Mouse (Mus musculus) thymus, adult 2 months (tissue): ENCODE results near the gene Nr2c2ap. TPM values are rescaled to one million over a fixed set of nuclear protein-coding genes. Genes with fewer than 3 reads are reported as not detected.
A peak's percentile ranks its signal among the peaks of the same experiment; 100 is the strongest.

Experiments used
- DNase-seq: peaks from one replicate; pipeline ENCODE4 v3.0.0; 2021
- H3K27ac ChIP-seq: fragments of 200-500 bp; 2 replicates; pipeline ENCODE4 v1.5.1; 2012; ENCODE audit warnings: low read length, control low read depth; ENCODE audit not compliant: control insufficient read depth, insufficient read depth
- H3K27me3 ChIP-seq: fragments of 200-500 bp; 2 replicates; pipeline ENCODE4 v1.6.1; 2012; ENCODE audit warnings: mild to moderate bottlenecking, low read length, moderate library complexity, mixed read lengths; ENCODE audit not compliant: control insufficient read depth, insufficient read depth
- H3K36me3 ChIP-seq: fragments of 200-500 bp; 2 replicates; pipeline ENCODE4 v1.6.1; 2012; ENCODE audit warnings: mild to moderate bottlenecking, low read length, moderate library complexity; ENCODE audit not compliant: control insufficient read depth, insufficient read depth
- H3K4me1 ChIP-seq: fragments of 200-500 bp; replicated peaks from 2 replicates; pipeline ENCODE4 v1.6.1; 2012; ENCODE audit warnings: low read length; ENCODE audit not compliant: control insufficient read depth, insufficient read depth
- H3K4me3 ChIP-seq: fragments of 200-500 bp; 2 replicates; pipeline ENCODE4 v1.5.1; 2012; ENCODE audit warnings: mild to moderate bottlenecking, low read length, control low read depth, moderate library complexity; ENCODE audit not compliant: control insufficient read depth, insufficient read depth
- CTCF ChIP-seq: fragments of 200-500 bp; IDR thresholded peaks from 2 replicates; pipeline ENCODE4 v1.5.1; 2012; ENCODE audit warnings: mild to moderate bottlenecking, control low read depth, low read length, moderate library complexity, borderline replicate concordance; ENCODE audit not compliant: control insufficient read depth, poor library complexity, insufficient read depth; ENCODE audit errors: extremely low read depth
- POLR2A ChIP-seq: fragments of 200-500 bp; IDR thresholded peaks from 2 replicates; pipeline ENCODE4 v1.6.1; 2012; ENCODE audit warnings: mild to moderate bottlenecking, low read length, control low read depth, moderate library complexity; ENCODE audit not compliant: control insufficient read depth, poor library complexity, insufficient read depth; ENCODE audit errors: extremely low read depth
- WGBS: fragments of 180-500 bp; shearing (Covaris S2); methylation state at CpG from one replicate; pipeline ENCODE4 v1.1.7; 2018; 5-methylcytosine and 5-hydroxymethylcytosine counted together
- polyA plus RNA-seq: library from polyadenylated mRNA; depleted of rRNA; stranded (reverse); fragments of >200 nt; gene quantifications from 2 replicates; pipeline ENCODE4 v1.2.3, GENCODE M21; 2012

The Nr2c2ap gene
- polyA plus RNA-seq, 1 experiment = 26.9 TPM

DNA sequence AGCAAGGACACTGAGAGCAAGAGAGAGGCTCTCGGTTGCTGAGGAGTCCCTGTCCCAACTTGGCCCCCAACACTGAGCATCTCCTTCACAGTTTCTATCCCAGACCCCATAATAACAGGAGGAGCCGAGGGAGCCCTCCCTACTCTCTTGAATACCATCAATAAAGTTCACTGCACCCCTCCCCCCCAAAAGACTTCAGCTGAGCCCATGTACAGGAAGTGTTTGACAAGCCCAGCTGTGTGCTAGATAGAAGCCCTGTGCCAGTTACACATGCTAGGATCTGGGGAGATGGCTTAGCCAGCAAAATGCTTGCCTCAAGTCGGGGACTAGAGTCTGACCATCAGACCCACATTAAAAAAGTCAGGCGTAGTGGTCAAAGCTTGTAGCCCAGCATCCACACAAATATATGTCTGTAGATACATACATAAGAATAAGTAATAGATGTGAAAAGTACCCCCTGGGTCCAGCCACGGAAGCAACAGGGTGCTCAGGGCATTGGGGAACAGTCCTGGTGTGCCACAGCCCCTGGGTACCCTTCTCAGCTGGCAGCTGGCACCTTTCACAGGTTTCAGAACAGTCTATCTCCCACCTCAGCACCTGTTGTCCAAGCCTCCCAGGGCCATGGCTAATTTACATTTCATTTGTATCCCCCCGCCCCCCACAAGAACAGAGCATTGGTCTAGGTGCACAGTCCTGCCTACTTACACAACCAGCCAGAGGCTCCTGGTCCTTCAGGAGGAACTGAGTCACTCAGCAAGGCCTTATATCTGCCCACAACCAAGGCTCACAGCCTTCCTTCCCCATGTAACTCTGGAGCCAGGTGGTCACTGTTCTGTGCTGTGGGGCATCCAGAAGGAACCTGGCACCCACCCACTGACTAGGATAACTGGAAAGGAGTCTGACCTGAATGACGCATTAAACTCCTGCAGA, 16.8 kb downstream of the Nr2c2ap start:
- peak; percentile 41 for DNase-seq
- TF ChIP-seq CTCF = no peak
- no peak for TF ChIP-seq POLR2A
- WGBS = 72% methylated on average over 7 of the region's 7 CpGs
- no peaks in the 10 kb centered on the region for H3K27me3 ChIP-seq
- H3K4me3 ChIP-seq = no peak overlapping the region
- peaks cover 30% of the 10 kb centered on the region for H3K4me1 ChIP-seq
- H3K36me3 ChIP-seq = peaks cover 4% of the 10 kb centered on the region; the same call in 1 of the 2 replicates
- H3K27ac ChIP-seq = peak overlapping the region; percentile 78

DNA sequence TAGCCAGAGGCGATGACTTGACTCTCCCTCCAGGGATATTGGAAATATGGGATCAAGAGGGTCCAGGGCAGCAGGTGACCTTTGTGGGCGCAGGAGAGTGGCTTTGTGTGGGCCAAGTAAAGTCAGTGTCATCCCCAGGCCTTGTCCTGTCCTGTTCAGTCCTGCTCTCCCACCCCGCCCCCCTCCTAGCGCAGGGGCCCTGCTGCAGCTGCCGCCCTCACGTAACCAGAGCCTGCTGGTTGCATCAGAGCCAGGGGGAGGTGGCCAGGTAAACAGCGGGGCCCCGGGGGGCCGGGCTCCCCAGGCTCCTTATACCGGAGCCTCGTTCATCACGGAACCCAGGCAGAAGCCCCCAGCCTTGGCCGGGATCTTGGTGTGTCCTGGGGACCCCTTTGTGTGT, 19.0 kb downstream of the Nr2c2ap start:
- TF ChIP-seq CTCF = no peak
- no peak for TF ChIP-seq POLR2A
- Histone ChIP-seq H3K27ac (no peak overlapping the region), H3K4me1 (peaks cover 30% of the 10 kb centered on the region), H3K27me3 (no peaks in the 10 kb centered on the region), H3K4me3 (no peak overlapping the region), H3K36me3 (peaks cover under 1% of the 10 kb centered on the region; the same call in 1 of the 2 replicates)
- 76% methylated on average over 13 of the region's 13 CpGs for WGBS
- DNase-seq = no peak

DNA sequence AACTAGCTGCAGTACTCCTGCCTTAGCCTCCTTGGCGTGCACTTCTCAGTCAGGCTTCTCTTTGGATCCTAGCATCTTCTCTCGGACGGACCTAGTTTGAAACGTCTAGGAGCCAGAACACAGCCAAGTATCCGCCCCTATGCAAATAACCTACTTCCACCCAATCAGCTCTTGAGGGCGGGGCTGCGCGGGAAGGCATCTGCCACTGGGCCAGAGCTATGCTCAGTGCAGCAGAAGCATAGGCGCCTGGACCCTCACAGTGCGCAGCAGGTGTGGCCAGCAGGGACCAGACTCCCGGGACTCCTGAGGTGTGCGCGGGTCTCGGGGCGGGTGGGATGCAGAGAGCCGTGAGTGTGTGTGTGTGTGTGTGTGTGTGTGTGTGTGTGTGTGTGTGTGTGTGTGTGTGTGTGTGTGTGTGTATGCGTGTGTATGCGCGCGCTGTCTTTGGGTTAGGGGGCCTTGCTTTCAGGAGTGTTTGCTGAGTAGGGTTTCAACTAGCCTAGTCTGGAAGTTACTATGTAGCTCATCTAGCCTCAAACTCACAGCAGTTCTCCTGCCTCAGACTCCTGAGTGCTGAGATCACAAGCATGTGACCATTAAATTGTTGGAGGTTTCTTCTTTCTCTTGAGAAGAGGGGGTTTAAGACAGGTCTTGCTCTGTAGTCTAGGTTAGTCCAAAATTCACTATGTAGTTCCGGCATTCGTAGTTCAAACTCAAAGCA, 21.6 kb downstream of the Nr2c2ap start:
- Histone ChIP-seq H3K4me1 (peaks cover 37% of the 10 kb centered on the region), H3K36me3 (no peaks in the 10 kb centered on the region), H3K27ac (no peak overlapping the region), H3K27me3 (no peaks in the 10 kb centered on the region), H3K4me3 (no peak overlapping the region)
- DNase-seq = peak; percentile 83
- WGBS = 20% methylated on average over 22 of the region's 22 CpGs
- TF ChIP-seq POLR2A = no peak; the same call in 1 of the 2 replicates
- no peak for TF ChIP-seq CTCF

DNA sequence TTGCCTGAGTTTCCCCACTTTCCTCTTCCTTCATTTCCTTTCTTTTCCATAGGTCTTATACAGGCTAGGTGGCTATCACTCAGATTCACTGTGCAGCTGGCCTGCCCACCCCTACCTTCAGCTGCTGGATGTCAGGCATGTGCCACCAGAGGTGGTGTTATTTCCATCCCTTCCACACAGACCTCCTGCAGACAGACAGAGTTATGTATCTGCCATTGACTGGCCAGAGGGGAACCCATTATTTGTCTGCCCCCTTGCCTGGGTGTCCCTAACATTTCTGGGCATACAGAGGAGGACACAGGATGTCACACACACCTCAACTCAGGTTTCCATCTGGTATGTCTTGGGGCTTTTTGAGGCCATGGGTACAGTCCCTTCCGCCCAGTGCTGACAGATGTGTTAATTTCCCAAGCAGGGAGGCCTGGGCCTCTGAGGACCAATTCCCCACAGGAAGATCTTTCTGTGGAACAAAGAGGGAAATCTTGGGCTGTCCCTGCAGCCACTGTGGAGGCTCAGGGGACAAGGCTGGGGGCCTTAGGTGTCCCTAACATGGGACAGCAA, 26.2 kb downstream of the Nr2c2ap start:
- no peaks in the 10 kb centered on the region for H3K27me3 ChIP-seq
- H3K4me3 ChIP-seq = no peak overlapping the region
- no peaks in the 10 kb centered on the region for H3K36me3 ChIP-seq
- TF ChIP-seq POLR2A (no peak), CTCF (no peak)
- 94% methylated on average over 1 of the region's 1 CpGs for WGBS
- DNase-seq = no peak
- peaks cover 48% of the 10 kb centered on the region for H3K4me1 ChIP-seq
- H3K27ac ChIP-seq = no peak overlapping the region

DNA sequence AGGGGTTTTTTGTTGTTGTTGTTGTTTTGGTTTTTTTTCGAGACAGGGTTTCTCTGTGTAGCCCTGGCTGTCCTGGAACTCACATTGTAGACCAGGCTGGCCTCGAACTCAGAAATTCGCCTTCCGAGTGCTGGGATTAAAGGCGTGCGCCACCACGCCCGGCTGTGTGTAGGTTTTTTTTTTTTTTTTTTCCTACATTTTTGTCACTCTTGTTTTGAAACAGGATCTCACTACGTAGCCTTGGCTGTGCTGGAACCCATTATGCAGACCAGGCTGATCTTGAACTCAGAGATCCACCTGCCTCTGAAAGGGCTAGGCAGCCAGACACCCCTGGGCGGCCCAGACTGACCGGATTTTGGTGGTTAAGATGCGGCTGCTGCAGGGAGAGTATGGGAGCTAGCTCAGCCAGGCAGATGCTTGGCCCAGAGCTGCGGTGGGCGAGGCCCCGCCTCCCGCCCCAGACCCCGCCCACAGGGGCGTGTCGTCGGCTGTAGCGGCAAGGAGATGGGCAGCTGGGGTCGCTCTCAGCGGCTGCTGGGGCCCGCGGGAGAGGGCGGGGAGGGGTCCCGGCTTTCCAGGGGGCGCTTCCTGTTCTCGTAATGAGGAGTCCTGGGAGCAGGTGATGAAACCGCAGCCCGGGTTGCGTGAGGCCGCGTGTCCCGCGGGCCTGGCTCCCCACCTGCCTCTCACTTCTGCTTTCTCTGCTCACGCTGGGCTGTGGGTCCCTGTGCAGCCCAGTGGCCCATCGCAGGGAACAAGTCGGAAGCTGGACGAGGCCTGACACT, 27.1 kb downstream of the Nr2c2ap start:
- Histone ChIP-seq H3K4me3 (peak overlapping the region; percentile 39), H3K4me1 (peaks cover 43% of the 10 kb centered on the region), H3K27ac (no peak overlapping the region; the same call in 1 of the 2 replicates), H3K27me3 (no peaks in the 10 kb centered on the region), H3K36me3 (no peaks in the 10 kb centered on the region)
- 5% methylated on average over 40 of the region's 40 CpGs for WGBS
- peak; percentile 88 for DNase-seq
- TF ChIP-seq CTCF (no peak), POLR2A (peak; percentile 43; the same call in 1 of the 2 replicates)
